Mouse (Mus musculus): Measurements from ENCODE around the gene Tjp3.

DNA sequence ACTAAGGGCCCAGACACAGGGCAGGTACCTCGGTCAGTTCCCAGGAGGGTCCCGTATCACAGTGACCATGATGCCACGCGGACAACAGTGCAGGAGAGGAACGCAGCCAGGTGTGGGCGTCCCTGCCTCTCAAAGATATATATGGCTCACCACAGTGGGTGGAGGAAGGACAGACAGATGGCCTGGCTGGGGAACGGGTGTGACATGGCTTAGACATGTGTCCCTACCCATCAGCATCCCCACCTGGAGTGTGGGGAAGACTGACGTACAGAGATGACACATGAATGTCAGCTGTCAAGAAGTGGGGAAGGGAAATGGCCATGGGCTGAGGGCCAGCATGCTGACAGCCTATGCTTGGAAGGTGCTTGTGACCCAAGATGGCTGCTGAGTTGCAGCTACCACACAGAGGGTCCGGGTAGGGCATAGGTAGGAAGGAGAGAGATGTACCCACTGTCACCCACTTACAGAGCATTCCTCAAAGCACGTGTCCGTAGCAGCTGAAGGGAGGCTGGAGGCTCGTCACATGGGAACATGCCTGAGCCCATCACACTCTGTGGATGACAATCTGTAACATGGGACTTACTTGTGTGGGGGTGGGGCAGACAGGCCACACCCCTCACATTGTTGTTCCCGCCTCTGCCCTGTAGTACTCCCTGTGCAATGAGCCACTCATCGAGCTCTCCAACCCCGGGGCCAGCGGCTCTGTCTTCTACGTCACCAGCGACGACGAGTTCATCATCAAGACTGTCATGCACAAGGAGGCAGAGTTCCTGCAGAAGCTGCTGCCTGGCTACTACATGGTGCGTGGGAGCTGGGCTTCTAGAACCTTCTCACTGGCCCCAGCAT lies 15.7 kb upstream of the Tjp3 start:
- TF ChIP-seq CTCF (conservative IDR thresholded peaks at IDR 0.05; ENCODE audit: low read length) (no peak), POU5F1 (IDR thresholded peaks at IDR 0.05; ENCODE audit: borderline replicate concordance, low read length) (no peak)

Measured in E14TG2a.4 (cell line).